Mouse (Mus musculus): ENCODE measurements around the gene Emp2. TPM values are rescaled to one million over a fixed set of nuclear protein-coding genes. Genes with fewer than 3 reads are reported as not detected.

Gene Emp2
- polyA plus RNA-seq, 1 experiment from 2014 or later = 5.3 TPM

Small RNA genes lying within 50 kb of the gene (microRNA-seq; reads per million reads assigned to microRNA genes)
- not detected for gene Gm22932

Other genes with a start within 250 kb of the Emp2 start
- 0.54 and 0.96 TPM in 2 replicates for gene Rpl39l, start 143.7 kb downstream of the Emp2 start, polyA plus RNA-seq (2015; fragmentation: Nextera tagmentation; extraction: Ambion mirVana)
- 0.08 and 0.10 TPM in 2 replicates for gene Atf7ip2, start 121.3 kb downstream of the Emp2 start, polyA plus RNA-seq (2015; fragmentation: Nextera tagmentation; extraction: Ambion mirVana)
- 0.22 and 0.28 TPM in 2 replicates for gene Tekt5, start 81.5 kb upstream of the Emp2 start, polyA plus RNA-seq (2015; fragmentation: Nextera tagmentation; extraction: Ambion mirVana)
- 27.6 and 31.5 TPM in 2 replicates for gene Nubp1, start 98.0 kb upstream of the Emp2 start, polyA plus RNA-seq (2015; fragmentation: Nextera tagmentation; extraction: Ambion mirVana)
- gene Tvp23a, start 133.4 kb upstream of the Emp2 start, polyA plus RNA-seq (2015; fragmentation: Nextera tagmentation; extraction: Ambion mirVana) = 0.45 and 0.60 TPM in 2 replicates
- 0.09 and 0.16 TPM in 2 replicates for gene Ciita, start 166.1 kb upstream of the Emp2 start, polyA plus RNA-seq (2015; fragmentation: Nextera tagmentation; extraction: Ambion mirVana)
- gene Dexi, start 229.1 kb upstream of the Emp2 start, polyA plus RNA-seq (2015; fragmentation: Nextera tagmentation; extraction: Ambion mirVana) = 3.2 and 4.4 TPM in 2 replicates
- gene Clec16a, start 231.4 kb upstream of the Emp2 start, polyA plus RNA-seq (2015; fragmentation: Nextera tagmentation; extraction: Ambion mirVana) = 9.9 and 10.9 TPM in 2 replicates

Measured in liver, embryonic 15.5 days (tissue).